Mouse (Mus musculus): ENCODE results near the gene Yif1a. TPM values are rescaled to one million over a fixed set of nuclear protein-coding genes. Genes with fewer than 3 reads are reported as not detected.
A peak's percentile ranks its signal among the peaks of the same experiment; 100 is the strongest.

Gene Yif1a
- total and polyA plus RNA-seq, 2 experiments from 2014 or later, result 109 to 168 TPM

- H3K36me3 ChIP-seq (replicated peaks; ENCODE audit: control insufficient read depth, insufficient read depth, low read length), result peaks cover 38% of the 10 kb centered on the region
- TF ChIP-seq EP300 (IDR thresholded peaks at IDR 0.05; ENCODE audit: low read depth), result no peak
- DNase-seq (ENCODE audit: low spot score), result no peak
Observed at GRCm38 (mm10) chr19:5051031-5051430, 37.3 kb upstream of the Yif1a start.

DNA sequence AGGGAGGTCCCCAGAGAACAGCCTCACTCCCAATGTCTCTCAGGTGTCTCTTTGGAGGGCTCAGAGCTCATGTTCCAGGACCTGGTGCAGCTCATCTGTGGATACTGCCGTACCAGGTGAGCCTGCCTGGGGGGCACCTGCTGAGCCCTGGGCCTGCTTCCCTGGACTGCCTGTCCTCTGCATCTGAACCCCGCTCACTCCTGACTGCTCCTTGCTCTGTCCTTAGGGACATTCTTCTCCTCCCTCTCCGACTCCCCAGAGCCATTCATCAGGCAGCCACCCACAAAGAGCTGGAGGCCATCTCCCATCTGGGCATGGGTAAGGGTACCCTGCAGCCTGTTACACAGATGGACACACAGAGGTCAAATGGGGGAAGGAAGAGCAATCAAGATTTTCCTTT lies 36.8 kb upstream of the Yif1a start:
- Histone ChIP-seq H3K27me3 (ENCODE audit: control insufficient read depth, insufficient read depth, low read length) (peaks cover 17% of the 10 kb centered on the region; the same call in 1 of the 2 replicates), H3K9me3 (replicated peaks; ENCODE audit: control insufficient read depth, low read length) (no peaks in the 10 kb centered on the region), H3K9ac (replicated peaks; ENCODE audit: low read depth, low read length) (no peak overlapping the region), H3K4me1 (ENCODE audit: control insufficient read depth, insufficient read depth) (peaks cover 10% of the 10 kb centered on the region), H3K4me2 (ENCODE audit: low read depth, low read length) (peak overlapping the region; percentile 51), H3K36me3 (replicated peaks; ENCODE audit: control insufficient read depth, insufficient read depth, low read length) (peaks cover 33% of the 10 kb centered on the region), H3K4me3 (ENCODE audit: low read depth, low read length) (peak overlapping the region; percentile 29), H3K27ac (ENCODE audit: low read depth) (no peak overlapping the region)
- TF ChIP-seq CTCF (IDR thresholded peaks at IDR 0.05; ENCODE audit: low read depth) (no peak), EP300 (IDR thresholded peaks at IDR 0.05; ENCODE audit: low read depth) (no peak)
- ATAC-seq (ENCODE audit: insufficient read depth, low read depth) (no peak), DNase-seq (ENCODE audit: low spot score) (no peak)
- 56% methylated on average over 3 of the region's 3 CpGs for WGBS

More at GRCm38 (mm10) chr19:5051031-5051430, 37.3 kb upstream of the Yif1a start:
- Histone ChIP-seq H3K4me1 (ENCODE audit: control insufficient read depth, insufficient read depth) (peaks cover 10% of the 10 kb centered on the region), H3K9me3 (replicated peaks; ENCODE audit: control insufficient read depth, low read length) (no peaks in the 10 kb centered on the region), H3K4me3 (ENCODE audit: low read depth, low read length) (peak overlapping the region; percentile 29), H3K27me3 (ENCODE audit: control insufficient read depth, insufficient read depth, low read length) (peaks cover 17% of the 10 kb centered on the region; the same call in 1 of the 2 replicates), H3K27ac (ENCODE audit: low read depth) (peak overlapping the region; percentile 46), H3K9ac (replicated peaks; ENCODE audit: low read depth, low read length) (no peak overlapping the region), H3K4me2 (ENCODE audit: low read depth, low read length) (peak overlapping the region; percentile 51)
- 5% methylated on average over 17 of the region's 17 CpGs for WGBS
- ATAC-seq (ENCODE audit: insufficient read depth, low read depth), result peak; percentile 22

DNA sequence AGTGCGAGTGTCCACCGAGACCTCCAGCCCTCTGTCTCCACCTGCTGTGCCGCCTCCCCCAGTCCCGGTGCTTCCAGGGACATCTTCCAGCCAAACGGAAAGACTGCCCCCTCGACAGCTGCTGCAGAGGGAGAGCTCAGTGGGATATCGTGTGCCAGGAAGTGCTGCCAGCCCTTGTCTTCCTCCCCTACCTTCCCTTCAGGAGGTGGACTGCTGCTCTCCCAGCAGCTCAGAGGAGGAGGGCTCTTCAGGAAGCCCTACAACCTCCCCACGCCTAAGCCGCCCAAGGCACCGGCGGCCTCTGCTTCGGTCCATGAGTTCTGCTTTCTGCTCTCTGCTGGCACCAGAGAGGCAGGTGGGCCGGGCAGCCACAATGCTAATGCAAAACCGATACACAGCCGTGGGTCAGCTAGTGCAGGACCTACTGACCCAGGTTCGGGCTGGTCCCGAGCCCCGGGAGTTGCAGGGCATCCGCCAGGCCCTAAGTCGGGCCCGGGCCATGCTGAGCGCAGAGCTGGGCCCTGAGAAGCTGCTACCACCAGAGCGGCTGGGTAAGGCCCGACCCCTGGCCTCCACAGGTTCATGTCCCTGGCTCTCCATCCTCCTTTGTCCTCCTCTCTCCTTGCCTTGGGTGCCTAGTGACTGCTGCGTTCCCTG lies 36.0 kb upstream of the Yif1a start:
- H3K27me3 ChIP-seq (ENCODE audit: control insufficient read depth, insufficient read depth, low read length), result peaks cover 17% of the 10 kb centered on the region; the same call in 1 of the 2 replicates
- no peak overlapping the region for H3K4me3 ChIP-seq (ENCODE audit: low read depth, low read length)
- H3K4me1 ChIP-seq (ENCODE audit: control insufficient read depth, insufficient read depth), result peaks cover 10% of the 10 kb centered on the region
- no peak for TF ChIP-seq CTCF (IDR thresholded peaks at IDR 0.05; ENCODE audit: low read depth)
- no peak for TF ChIP-seq EP300 (IDR thresholded peaks at IDR 0.05; ENCODE audit: low read depth)
- no peak overlapping the region for H3K9ac ChIP-seq (replicated peaks; ENCODE audit: low read depth, low read length)
- ATAC-seq (ENCODE audit: insufficient read depth, low read depth), result no peak
- WGBS, result 39% methylated on average over 25 of the region's 25 CpGs
- H3K4me2 ChIP-seq (ENCODE audit: low read depth, low read length), result peak overlapping the region; percentile 5; the same call in 1 of the 2 replicates
- H3K36me3 ChIP-seq (replicated peaks; ENCODE audit: control insufficient read depth, insufficient read depth, low read length), result peaks cover 25% of the 10 kb centered on the region
- H3K27ac ChIP-seq (ENCODE audit: low read depth), result no peak overlapping the region
- no peaks in the 10 kb centered on the region for H3K9me3 ChIP-seq (replicated peaks; ENCODE audit: control insufficient read depth, low read length)
- DNase-seq (ENCODE audit: low spot score), result no peak

DNA sequence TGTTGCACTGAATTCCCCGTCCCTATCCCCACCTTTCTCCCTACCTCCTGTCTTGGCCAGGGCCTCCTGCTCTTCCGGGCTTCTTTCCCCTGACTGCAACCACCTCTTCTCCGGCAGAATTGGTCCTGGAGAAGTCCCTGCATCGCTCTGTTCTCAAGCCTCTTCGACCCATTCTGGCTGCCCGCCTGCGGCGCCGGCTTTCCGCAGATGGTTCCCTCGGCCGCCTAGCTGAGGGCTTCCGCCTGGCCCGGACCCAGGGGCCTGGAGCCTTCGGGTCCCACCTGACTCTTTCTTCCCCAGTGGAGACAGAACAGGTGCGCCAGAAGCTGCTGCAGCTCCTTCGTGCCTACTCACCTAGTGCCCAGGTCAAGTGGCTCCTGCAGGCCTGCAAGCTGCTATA lies 35.5 kb upstream of the Yif1a start:
- TF ChIP-seq EP300 (IDR thresholded peaks at IDR 0.05; ENCODE audit: low read depth), result no peak
- no peak for TF ChIP-seq CTCF (IDR thresholded peaks at IDR 0.05; ENCODE audit: low read depth)
- Histone ChIP-seq H3K4me1 (ENCODE audit: control insufficient read depth, insufficient read depth) (peaks cover 10% of the 10 kb centered on the region), H3K9ac (replicated peaks; ENCODE audit: low read depth, low read length) (no peak overlapping the region), H3K4me2 (ENCODE audit: low read depth, low read length) (no peak overlapping the region), H3K27me3 (ENCODE audit: control insufficient read depth, insufficient read depth, low read length) (peaks cover 17% of the 10 kb centered on the region; the same call in 1 of the 2 replicates), H3K36me3 (replicated peaks; ENCODE audit: control insufficient read depth, insufficient read depth, low read length) (peaks cover 20% of the 10 kb centered on the region), H3K4me3 (ENCODE audit: low read depth, low read length) (no peak overlapping the region), H3K27ac (ENCODE audit: low read depth) (no peak overlapping the region), H3K9me3 (replicated peaks; ENCODE audit: control insufficient read depth, low read length) (no peaks in the 10 kb centered on the region)
- DNase-seq (ENCODE audit: low spot score) (no peak), ATAC-seq (ENCODE audit: insufficient read depth, low read depth) (no peak)
- 70% methylated on average over 17 of the region's 17 CpGs for WGBS

GRCm38 (mm10) chr19:5053909-5054308 lies 34.4 kb upstream of the Yif1a start:
- Histone ChIP-seq H3K27ac (ENCODE audit: low read depth) (no peak overlapping the region), H3K27me3 (ENCODE audit: control insufficient read depth, insufficient read depth, low read length) (peaks cover 17% of the 10 kb centered on the region; the same call in 1 of the 2 replicates), H3K4me1 (ENCODE audit: control insufficient read depth, insufficient read depth) (peaks cover 13% of the 10 kb centered on the region), H3K36me3 (replicated peaks; ENCODE audit: control insufficient read depth, insufficient read depth, low read length) (peaks cover 9% of the 10 kb centered on the region), H3K4me2 (ENCODE audit: low read depth, low read length) (no peak overlapping the region), H3K4me3 (ENCODE audit: low read depth, low read length) (no peak overlapping the region), H3K9me3 (replicated peaks; ENCODE audit: control insufficient read depth, low read length) (no peaks in the 10 kb centered on the region), H3K9ac (replicated peaks; ENCODE audit: low read depth, low read length) (no peak overlapping the region)
- ATAC-seq (ENCODE audit: insufficient read depth, low read depth) (no peak), DNase-seq (ENCODE audit: low spot score) (no peak)
- TF ChIP-seq EP300 (IDR thresholded peaks at IDR 0.05; ENCODE audit: low read depth) (no peak), CTCF (IDR thresholded peaks at IDR 0.05; ENCODE audit: low read depth) (peak; percentile 55)
- WGBS, result 28% methylated on average over 9 of the region's 9 CpGs
